In genomic region chr5:139365827-139366226, GRCm38 (mm10) we compare ENCODE assay signal across 17 mouse cellular contexts. TPM values are rescaled to one million over a fixed set of nuclear protein-coding genes. Genes with fewer than 3 reads are reported as not detected.
DNase-seq lines count a peak whose midpoint lies in the region; ATAC-seq and TF ChIP-seq lines count a peak whose summit lies in the region.
"Had no signal": no experiment of that assay in that cellular context is flagged by ENCODE, and none has a peak within 500 bp of the region (broad histone marks: within the 10 kb centered on the region; RNA-seq: fewer than 3 reads in every experiment).

No protein-coding gene starts in this region.

- no peak overlapping the region for H3K9ac ChIP-seq in liver, postnatal 0 days (replicated peaks)
- no peak overlapping the region for H3K9ac ChIP-seq in hindbrain, embryonic 12.5 days

- peak overlapping the region; percentile 67 for H3K27ac ChIP-seq in liver, postnatal 0 days (ENCODE audit: low read depth)
- H3K27ac ChIP-seq in hindbrain, embryonic 12.5 days: no peak overlapping the region
- H3K27ac ChIP-seq: heart, embryonic 13.5 days; hindbrain, embryonic 13.5 days had no signal

- H3K4me1 ChIP-seq in lung, adult 2 months (ENCODE audit: control insufficient read depth, insufficient read depth, low read length): peaks cover 25% of the 10 kb centered on the region
- peaks cover 64% of the 10 kb centered on the region for H3K4me1 ChIP-seq in liver, postnatal 0 days (ENCODE audit: insufficient read depth)
- H3K4me1 ChIP-seq in hindbrain, embryonic 12.5 days: peaks cover 30% of the 10 kb centered on the region

- no peak overlapping the region for H3K4me3 ChIP-seq in lung, adult 2 months (replicated peaks; ENCODE audit: extremely low read depth, low read depth, low read length)
- no peak overlapping the region for H3K4me3 ChIP-seq in liver, postnatal 0 days (ENCODE audit: low read depth, low read length)
- H3K4me3 ChIP-seq in hindbrain, embryonic 12.5 days: no peak overlapping the region
- H3K4me3 ChIP-seq: embryonic facial prominence, embryonic 13.5 days; heart, embryonic 13.5 days; hindbrain, embryonic 13.5 days; myocyte had no signal

- H3K4me2 ChIP-seq in liver, postnatal 0 days (ENCODE audit: low read depth, low read length): no peak overlapping the region
- H3K4me2 ChIP-seq in hindbrain, embryonic 12.5 days (replicated peaks): no peak overlapping the region
- H3K4me2 ChIP-seq: heart, embryonic 13.5 days had no signal

- 64% methylated on average over 1 of the region's 1 CpGs for WGBS in lung, adult 2 months
- WGBS in liver, postnatal 0 days (ENCODE audit: insufficient replicate concordance): 65% methylated on average over 1 of the region's 1 CpGs
- WGBS in hindbrain, embryonic 12.5 days: 89% methylated on average over 1 of the region's 1 CpGs

- TF ChIP-seq EP300 in liver, postnatal 0 days (IDR thresholded peaks at IDR 0.05; ENCODE audit: low read depth): no peak

- no peak for TF ChIP-seq CTCF in lung, adult 2 months (IDR thresholded peaks at IDR 0.05; ENCODE audit: insufficient read depth, low read length)
- TF ChIP-seq CTCF in liver, postnatal 0 days (IDR thresholded peaks at IDR 0.05; ENCODE audit: low read depth): no peak

- H3K27me3 ChIP-seq in liver, postnatal 0 days (ENCODE audit: insufficient read depth, low read length): no peaks in the 10 kb centered on the region
- H3K27me3 ChIP-seq in splenic B cell, adult 2 months (ENCODE audit: control insufficient read depth, insufficient read depth, low read length, poor library complexity, severe bottlenecking): no peaks in the 10 kb centered on the region
- no peaks in the 10 kb centered on the region for H3K27me3 ChIP-seq in hindbrain, embryonic 12.5 days
- H3K27me3 ChIP-seq: embryonic facial prominence, embryonic 13.5 days; heart, embryonic 13.5 days; hindbrain, embryonic 13.5 days had no signal

- ATAC-seq in liver, postnatal 0 days: no peak
- no peak for ATAC-seq in hindbrain, embryonic 12.5 days (ENCODE audit: low FRiP score)

- no peaks in the 10 kb centered on the region for H3K9me3 ChIP-seq in liver, postnatal 0 days (ENCODE audit: low read length)
- H3K9me3 ChIP-seq in hindbrain, embryonic 12.5 days (replicated peaks): no peaks in the 10 kb centered on the region
- H3K9me3 ChIP-seq: embryonic facial prominence, embryonic 13.5 days; heart, embryonic 13.5 days; hindbrain, embryonic 13.5 days had no signal

- no peak for TF ChIP-seq POLR2A in lung, adult 2 months (IDR thresholded peaks at IDR 0.05; ENCODE audit: borderline replicate concordance, extremely low read depth, low read depth, low read length)

- no peaks in the 10 kb centered on the region for H3K36me3 ChIP-seq in liver, postnatal 0 days (replicated peaks; ENCODE audit: insufficient read depth, low read length)
- H3K36me3 ChIP-seq in splenic B cell, adult 2 months (ENCODE audit: control insufficient read depth, insufficient read depth, low read length, poor library complexity, severe bottlenecking): no peaks in the 10 kb centered on the region
- H3K36me3 ChIP-seq in hindbrain, embryonic 12.5 days: no peaks in the 10 kb centered on the region
- H3K36me3 ChIP-seq: heart, embryonic 13.5 days had no signal

- DNase-seq in adrenal gland, adult (ENCODE audit: inconsistent age in 2 of 2, low spot score in 1 of 2): peak; percentile 20 to 54
- no peak for DNase-seq in adrenal gland, postnatal 14 days
- peak; percentile 56 for DNase-seq in lung, postnatal 25 days (ENCODE audit: low spot score)
- no peak for DNase-seq in lung, adult 2 months
- DNase-seq in liver, postnatal 0 days: peak; percentile 48
- peak; percentile 51 for DNase-seq in splenic B cell, adult 2 months (ENCODE audit: low read depth, low spot score)
- no peak for DNase-seq in left cerebral cortex, adult 11 months (ENCODE audit: low spot score)
- DNase-seq: cerebellum, adult 9-10 months; left cerebral cortex, postnatal 4 days had no signal

RNA-seq across cellular contexts. Expression of gene Gpr146, which starts 11.7 kb away (rescaled TPM):
- total RNA-seq in adrenal gland, postnatal 14 days (2021): 12.1 and 14.8 TPM in 2 replicates
- polyA plus RNA-seq in lung, adult 2 months (2012; rRNA removed): 75.7 and 93.4 TPM in 2 replicates
- 14.5 and 14.7 TPM in 2 replicates for polyA plus RNA-seq in liver, postnatal 0 days (2015; fragmentation: Nextera tagmentation; extraction: Ambion mirVana)
- 1.8 and 2.4 TPM in 2 replicates for polyA plus RNA-seq in hindbrain, embryonic 12.5 days (2016; fragmentation: Nextera tagmentation; extraction: Ambion mirVana)

RNA-seq across cellular contexts. Expression of gene Cyp2w1, which starts 13.4 kb away (rescaled TPM):
- not detected in 2 replicates for total RNA-seq in adrenal gland, postnatal 14 days (2021)
- polyA plus RNA-seq in lung, adult 2 months (2012; rRNA removed): 0.33 TPM in 1 of 2 replicates, not detected in the other
- not detected in 2 replicates for polyA plus RNA-seq in liver, postnatal 0 days (2015; fragmentation: Nextera tagmentation; extraction: Ambion mirVana)
- 0.41 and 0.46 TPM in 2 replicates for polyA plus RNA-seq in hindbrain, embryonic 12.5 days (2016; fragmentation: Nextera tagmentation; extraction: Ambion mirVana)
- total RNA-seq: layer of hippocampus, postnatal 14 days; left cerebral cortex, postnatal 4 days had no signal
- polyA plus RNA-seq: forebrain, embryonic 11.5 days; heart, embryonic 13.5 days; hindbrain, embryonic 13.5 days; kidney, embryonic 14.5 days; myocyte had no signal

RNA-seq across cellular contexts. Expression of gene Cox19, which starts 14.6 kb away (rescaled TPM):
- total RNA-seq in adrenal gland, postnatal 14 days (2021): 68.3 and 74.0 TPM in 2 replicates
- polyA plus RNA-seq in lung, adult 2 months (2012; rRNA removed): 51.7 and 61.9 TPM in 2 replicates
- 34.4 and 37.1 TPM in 2 replicates for polyA plus RNA-seq in liver, postnatal 0 days (2015; fragmentation: Nextera tagmentation; extraction: Ambion mirVana)
- 107 and 117 TPM in 2 replicates for polyA plus RNA-seq in hindbrain, embryonic 12.5 days (2016; fragmentation: Nextera tagmentation; extraction: Ambion mirVana)

RNA-seq across cellular contexts. Expression of gene C130050O18Rik, which starts 39.3 kb away (rescaled TPM):
- total RNA-seq in adrenal gland, postnatal 14 days (2021): 0.30 TPM in 2 replicates
- 7.2 and 9.0 TPM in 2 replicates for polyA plus RNA-seq in lung, adult 2 months (2012; rRNA removed)
- 1.9 and 2.0 TPM in 2 replicates for polyA plus RNA-seq in liver, postnatal 0 days (2015; fragmentation: Nextera tagmentation; extraction: Ambion mirVana)
- 0.45 and 0.90 TPM in 2 replicates for polyA plus RNA-seq in hindbrain, embryonic 12.5 days (2016; fragmentation: Nextera tagmentation; extraction: Ambion mirVana)
- total RNA-seq: left cerebral cortex, postnatal 4 days had no signal

RNA-seq across cellular contexts. Expression of gene Adap1, which starts 40.4 kb away (rescaled TPM):
- 4.5 and 6.8 TPM in 2 replicates for total RNA-seq in adrenal gland, postnatal 14 days (2021)
- 12.1 and 13.8 TPM in 2 replicates for polyA plus RNA-seq in lung, adult 2 months (2012; rRNA removed)
- polyA plus RNA-seq in liver, postnatal 0 days (2015; fragmentation: Nextera tagmentation; extraction: Ambion mirVana): 3.7 and 4.3 TPM in 2 replicates
- polyA plus RNA-seq in hindbrain, embryonic 12.5 days (2016; fragmentation: Nextera tagmentation; extraction: Ambion mirVana): 13.1 and 13.7 TPM in 2 replicates

Comparison
In these comparisons a context has a peak if more than half of its experiments do, and no peak if none do; other contexts are left out.
1. DNase-seq: peak in adrenal gland, adult (2 of 2), lung, postnatal 25 days (single experiment), liver, postnatal 0 days (single experiment) and splenic B cell, adult 2 months (single experiment); none in adrenal gland, postnatal 14 days (single experiment), lung, adult 2 months (single experiment) and left cerebral cortex, adult 11 months (single experiment).